Mouse (Mus musculus) forebrain, embryonic 15.5 days (tissue): Measurements from ENCODE around the gene Nol11. TPM values are rescaled to one million over a fixed set of nuclear protein-coding genes. Genes with fewer than 3 reads are reported as not detected.
"Not testable (repeated sequence)": the region's sequence is repeated elsewhere in the genome, so short reads cannot be mapped to it uniquely, and the experiment has no call there.

Experiments
- ATAC-seq: fragments of 200-750 bp; cut with Nextera tagmentation; replicated peaks from 2 replicates; pipeline ENCODE4 v1.8.0; 2017; ENCODE audit warnings: mild to moderate bottlenecking, moderate TSS enrichment, moderate library complexity
- H3K27ac ChIP-seq: fragments of 300-500 bp; sonication (generic); replicated peaks from 2 replicates; pipeline ENCODE4 v1.5.1; 2015; ENCODE audit warnings: mild to moderate bottlenecking, inconsistent platforms
- H3K27me3 ChIP-seq: fragments of 300-500 bp; sonication (generic); 2 replicates; pipeline ENCODE4 v1.6.1; 2015; ENCODE audit warnings: inconsistent platforms
- H3K36me3 ChIP-seq: fragments of 300-500 bp; sonication (generic); 2 replicates; pipeline ENCODE4 v1.6.1; 2015; ENCODE audit warnings: mild to moderate bottlenecking, inconsistent platforms
- H3K4me1 ChIP-seq: fragments of 300-500 bp; sonication (generic); 2 replicates; pipeline ENCODE4 v1.6.1; 2015; ENCODE audit warnings: inconsistent platforms
- H3K4me2 ChIP-seq: fragments of 300-500 bp; sonication (generic); replicated peaks from 2 replicates; pipeline ENCODE4 v1.6.1; 2015; ENCODE audit warnings: mild to moderate bottlenecking, inconsistent platforms
- H3K4me3 ChIP-seq: fragments of 300-500 bp; sonication (generic); 2 replicates; pipeline ENCODE4 v1.5.1; 2015; ENCODE audit warnings: mild to moderate bottlenecking, inconsistent platforms
- H3K9ac ChIP-seq: fragments of 300-500 bp; sonication (generic); replicated peaks from 2 replicates; pipeline ENCODE4 v1.6.1; 2015; ENCODE audit warnings: mild to moderate bottlenecking, inconsistent platforms
- H3K9me3 ChIP-seq: fragments of 300-500 bp; sonication (generic); 2 replicates; pipeline ENCODE4 v1.6.1; 2016; ENCODE audit warnings: inconsistent platforms
- WGBS: fragments of 180-500 bp; shearing (Covaris S2); methylation state at CpG from one replicate; pipeline ENCODE4 v1.1.7; 2015; ENCODE audit warnings: mixed read lengths; 5-methylcytosine and 5-hydroxymethylcytosine counted together
- polyA plus RNA-seq: library from polyadenylated mRNA; unstranded; fragments of >200 nt; fragmentation: Nextera tagmentation; extraction: Ambion mirVana; gene quantifications from 2 replicates; pipeline ENCODE4 v1.2.1, GENCODE M21; 2015

The Nol11 gene
- polyA plus RNA-seq, 1 experiment from 2014 or later, result 55.4 TPM

DNA sequence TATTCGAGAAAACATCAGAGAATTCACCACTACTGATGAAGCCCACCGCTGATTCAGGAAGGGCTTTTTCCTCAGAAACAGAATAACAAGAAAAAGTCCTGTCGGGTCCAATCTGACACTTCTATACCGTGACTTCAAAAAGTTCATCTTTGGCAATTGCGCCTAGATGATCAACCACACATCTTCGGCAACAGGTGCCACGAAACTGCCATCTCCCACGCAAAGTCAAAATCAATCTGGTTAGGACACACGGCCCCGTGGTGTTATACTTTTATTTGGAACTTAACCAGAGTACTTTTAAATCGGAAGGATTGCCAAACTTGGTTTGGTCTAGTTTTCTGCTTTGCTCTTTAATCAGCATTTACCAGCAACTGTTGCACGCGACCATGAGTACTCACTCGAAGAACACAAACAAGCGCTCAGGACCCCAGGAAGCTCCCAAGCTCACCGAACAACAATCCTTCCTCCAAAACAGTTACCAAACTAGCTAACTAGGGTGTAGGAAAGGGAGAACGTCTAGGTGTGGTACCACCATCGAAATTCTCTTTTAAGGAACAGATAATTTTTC is 58.9 kb downstream of the Nol11 start:
- H3K4me2 ChIP-seq, result peak overlapping the region; percentile 80
- peak overlapping the region; percentile 96 for H3K27ac ChIP-seq
- H3K9ac ChIP-seq, result peak overlapping the region; percentile 93
- H3K4me3 ChIP-seq, result peak overlapping the region; percentile 72
- no peaks in the 10 kb centered on the region for H3K27me3 ChIP-seq
- no peak for ATAC-seq
- no peaks in the 10 kb centered on the region for H3K36me3 ChIP-seq
- WGBS, result 1% methylated on average over 18 of the region's 18 CpGs
- H3K4me1 ChIP-seq, result peaks cover 31% of the 10 kb centered on the region
- no peaks in the 10 kb centered on the region for H3K9me3 ChIP-seq

DNA sequence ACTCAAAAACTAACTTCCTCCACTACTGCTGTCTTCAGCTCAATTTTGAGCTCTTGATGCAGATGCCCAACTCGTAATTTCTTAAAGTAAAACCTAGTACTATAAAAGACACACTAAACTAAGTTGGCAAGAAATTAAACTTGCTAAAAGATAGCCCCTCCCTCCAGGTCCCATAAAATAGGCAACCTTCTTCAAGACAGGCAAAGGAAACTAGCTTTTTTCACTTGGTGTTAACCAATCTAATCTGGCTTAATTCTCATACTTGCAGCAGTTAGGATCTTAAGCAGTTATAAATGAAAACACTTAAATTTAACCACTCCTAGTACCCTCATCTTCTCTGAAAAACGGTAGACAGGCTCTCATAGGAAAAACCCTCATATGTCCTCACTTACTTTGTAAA is 59.5 kb downstream of the Nol11 start:
- H3K4me3 ChIP-seq, result peak overlapping the region; percentile 72
- 24% methylated on average over 2 of the region's 2 CpGs for WGBS
- no peak for ATAC-seq

DNA sequence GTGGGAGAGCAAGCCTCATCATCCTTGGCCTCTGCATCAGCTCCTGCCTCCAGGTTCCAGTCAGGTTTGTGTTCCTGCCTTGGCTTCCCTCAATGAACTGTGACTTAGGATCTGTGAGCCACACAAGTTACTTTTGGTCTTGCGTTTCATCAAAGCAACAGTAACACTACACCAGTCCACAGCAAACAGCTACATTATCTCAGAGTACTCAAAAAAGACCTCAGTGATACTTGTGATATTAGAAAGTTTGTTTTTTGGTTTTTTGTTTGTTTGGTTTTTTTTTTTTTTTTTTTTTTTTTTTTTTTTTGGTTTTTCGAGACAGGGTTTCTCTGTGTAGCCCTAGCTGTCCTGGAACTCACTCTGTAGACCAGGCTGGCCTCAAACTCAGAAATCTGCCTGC is 62.5 kb downstream of the Nol11 start:
- H3K4me2 ChIP-seq, H3K9ac ChIP-seq, H3K27ac ChIP-seq, H3K9me3 ChIP-seq, H3K36me3 ChIP-seq, H3K27me3 ChIP-seq, H3K4me3 ChIP-seq, ATAC-seq: not testable (repeated sequence)
- peaks cover 37% of the 10 kb centered on the region for H3K4me1 ChIP-seq
- 88% methylated on average over 1 of the region's 2 CpGs for WGBS

More for the DNA sequence above, 59.5 kb downstream of the Nol11 start:
- Histone ChIP-seq H3K27me3 (no peaks in the 10 kb centered on the region), H3K9ac (peak overlapping the region; percentile 5; the same call in 1 of the 2 replicates), H3K4me1 (peaks cover 36% of the 10 kb centered on the region), H3K36me3 (no peaks in the 10 kb centered on the region), H3K9me3 (no peaks in the 10 kb centered on the region), H3K27ac (no peak overlapping the region), H3K4me2 (peak overlapping the region; percentile 80)

DNA sequence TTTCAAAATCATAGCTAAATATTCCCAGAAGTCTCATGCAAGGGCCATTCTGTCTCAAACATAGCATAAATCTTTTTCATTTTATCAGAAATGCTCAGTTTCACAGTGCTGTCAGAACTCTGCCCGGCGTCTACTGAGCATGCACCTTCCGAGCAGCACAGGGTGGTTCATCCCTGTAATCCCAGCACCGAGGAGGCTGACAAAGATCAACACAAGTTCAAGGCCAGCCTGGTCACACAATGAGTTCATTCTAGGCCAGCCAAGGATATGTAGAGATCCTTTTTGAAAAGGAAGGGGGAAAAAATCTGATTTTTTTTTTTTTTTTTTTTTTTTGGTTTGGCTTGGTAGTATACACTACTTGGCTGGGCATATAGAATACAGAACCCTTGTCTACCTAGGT is 64.2 kb downstream of the Nol11 start:
- no peaks in the 10 kb centered on the region for H3K9me3 ChIP-seq
- no peak overlapping the region for H3K4me3 ChIP-seq
- H3K27me3 ChIP-seq, result no peaks in the 10 kb centered on the region
- ATAC-seq, result no peak
- H3K4me1 ChIP-seq, result peaks cover 32% of the 10 kb centered on the region
- no peak overlapping the region for H3K27ac ChIP-seq
- no peaks in the 10 kb centered on the region for H3K36me3 ChIP-seq
- WGBS, result 80% methylated on average over 4 of the region's 4 CpGs
- H3K4me2 ChIP-seq, result no peak overlapping the region
- H3K9ac ChIP-seq, result no peak overlapping the region

DNA sequence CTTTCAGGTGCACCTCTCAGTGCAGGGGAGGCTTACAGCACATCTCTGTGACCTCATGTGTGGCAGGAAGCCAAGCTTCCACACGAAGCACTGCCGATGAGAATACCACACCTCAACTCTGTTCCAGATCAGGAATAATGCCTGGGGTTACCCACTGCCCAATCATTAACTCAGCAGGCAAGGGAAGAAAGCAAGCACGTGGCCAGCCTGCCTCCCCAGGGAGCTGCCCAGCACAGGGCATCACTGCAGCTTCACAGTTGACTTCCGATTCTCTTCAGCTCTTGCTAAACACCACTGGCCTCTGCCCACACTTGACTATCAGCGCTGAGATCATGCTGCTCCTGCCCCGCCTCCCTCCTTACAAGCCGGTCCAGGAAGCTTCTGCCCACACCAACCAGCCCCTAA is 64.9 kb downstream of the Nol11 start:
- 0 out of 2 replicates have a peak, but pooled peaks have one; percentile 26 for ATAC-seq
- no peak overlapping the region for H3K9ac ChIP-seq
- no peak overlapping the region for H3K4me3 ChIP-seq
- H3K4me1 ChIP-seq, result peaks cover 28% of the 10 kb centered on the region
- 33% methylated on average over 7 of the region's 7 CpGs for WGBS
- no peaks in the 10 kb centered on the region for H3K36me3 ChIP-seq
- no peak overlapping the region for H3K4me2 ChIP-seq
- no peaks in the 10 kb centered on the region for H3K9me3 ChIP-seq
- no peaks in the 10 kb centered on the region for H3K27me3 ChIP-seq
- H3K27ac ChIP-seq, result no peak overlapping the region

DNA sequence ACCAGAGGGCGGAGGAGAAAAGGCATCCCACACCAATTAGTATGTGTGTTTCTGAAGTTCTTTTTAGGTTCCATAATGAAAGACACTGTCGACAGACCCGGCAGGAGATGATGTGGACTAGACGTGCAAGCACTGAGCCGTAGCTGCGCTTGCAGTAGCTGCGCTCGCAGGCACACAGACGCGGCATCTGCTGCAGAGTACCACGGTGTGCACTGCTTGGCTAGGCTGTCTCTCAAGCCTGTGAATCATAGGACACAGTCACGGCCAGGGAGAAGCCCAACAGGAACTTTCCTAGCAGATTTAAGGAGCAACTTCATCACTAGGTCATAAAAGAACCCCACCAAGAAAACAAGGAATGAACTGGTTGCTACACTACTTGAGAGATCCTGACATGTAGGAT is 71.4 kb downstream of the Nol11 start:
- H3K27me3 ChIP-seq, result no peaks in the 10 kb centered on the region
- 75% methylated on average over 12 of the region's 12 CpGs for WGBS
- no peak overlapping the region for H3K27ac ChIP-seq
- ATAC-seq, result no peak
- H3K9ac ChIP-seq, result no peak overlapping the region
- no peak overlapping the region for H3K4me2 ChIP-seq
- H3K9me3 ChIP-seq, result no peaks in the 10 kb centered on the region
- no peaks in the 10 kb centered on the region for H3K36me3 ChIP-seq
- peaks cover 30% of the 10 kb centered on the region for H3K4me1 ChIP-seq
- no peak overlapping the region for H3K4me3 ChIP-seq

Other genes starting within 250 kb of the Nol11 start
- 262 and 282 TPM in 2 replicates for gene Kpna2, start 189.8 kb downstream of the Nol11 start, polyA plus RNA-seq
- 4.0 and 5.7 TPM in 2 replicates for gene 1810010H24Rik, start 163.7 kb downstream of the Nol11 start, polyA plus RNA-seq
- 37.1 and 38.0 TPM in 2 replicates for gene Bptf, start 57.3 kb downstream of the Nol11 start, polyA plus RNA-seq